Mouse (Mus musculus) embryonic fibroblast, embryonic 13.5 days (primary cell): ENCODE results near the gene Arhgap10.

Source experiments
- CTCF ChIP-seq: IDR thresholded peaks from 2 replicates; pipeline ENCODE4 v1.5.1; 2011; ENCODE audit warnings: mild to moderate bottlenecking, control low read depth, low read length, moderate library complexity, borderline replicate concordance; ENCODE audit not compliant: insufficient read depth
- POLR2A ChIP-seq: IDR thresholded peaks from 2 replicates; pipeline ENCODE4 v1.6.1; 2011; ENCODE audit warnings: low read depth, mild to moderate bottlenecking, control low read depth, low read length, moderate library complexity

GRCm38 (mm10) chr8:77257085-77257451, 260.7 kb downstream of the Arhgap10 start:
- TF ChIP-seq CTCF = no peak
- no peak for TF ChIP-seq POLR2A
